Mouse (Mus musculus) forebrain, embryonic 13.5 days (tissue): ENCODE measurements around the gene Zfp444. TPM values are rescaled to one million over a fixed set of nuclear protein-coding genes. Genes with fewer than 3 reads are reported as not detected.
A peak's percentile ranks its signal among the peaks of the same experiment; 100 is the strongest.
"Not testable (repeated sequence)": the region's sequence is repeated elsewhere in the genome, so short reads cannot be mapped to it uniquely, and the experiment has no call there.

Experiments
- ATAC-seq: fragments of 200-750 bp; cut with Nextera tagmentation; 2 replicates; pipeline ENCODE4 v1.8.0; 2017
- H3K27ac ChIP-seq: fragments of 300-500 bp; sonication (generic); 2 replicates; pipeline ENCODE4 v1.5.1; 2015; ENCODE audit warnings: inconsistent platforms, mild to moderate bottlenecking, moderate library complexity
- H3K27me3 ChIP-seq: fragments of 300-500 bp; sonication (generic); 2 replicates; pipeline ENCODE4 v1.6.1; 2015; ENCODE audit warnings: mild to moderate bottlenecking, inconsistent platforms
- H3K36me3 ChIP-seq: fragments of 300-500 bp; sonication (generic); 2 replicates; pipeline ENCODE4 v1.6.1; 2015; ENCODE audit warnings: mild to moderate bottlenecking, inconsistent platforms; ENCODE audit not compliant: poor library complexity, severe bottlenecking
- H3K4me1 ChIP-seq: fragments of 300-500 bp; sonication (generic); 2 replicates; pipeline ENCODE4 v1.6.1; 2015; ENCODE audit warnings: inconsistent platforms
- H3K4me2 ChIP-seq: fragments of 300-500 bp; sonication (generic); 2 replicates; pipeline ENCODE4 v1.6.1; 2015; ENCODE audit warnings: inconsistent platforms, mild to moderate bottlenecking, moderate library complexity
- H3K4me3 ChIP-seq: fragments of 300-500 bp; sonication (generic); 2 replicates; pipeline ENCODE4 v1.5.1; 2015; ENCODE audit warnings: mild to moderate bottlenecking, inconsistent platforms
- H3K9ac ChIP-seq: fragments of 300-500 bp; sonication (generic); 2 replicates; pipeline ENCODE4 v1.6.1; 2015; ENCODE audit warnings: mild to moderate bottlenecking, inconsistent platforms
- H3K9me3 ChIP-seq: fragments of 300-500 bp; sonication (generic); replicated peaks from 2 replicates; pipeline ENCODE4 v1.6.1; 2016; ENCODE audit warnings: inconsistent platforms
- WGBS: fragments of 180-500 bp; shearing (Covaris S2); methylation state at CpG from one replicate; pipeline ENCODE4 v1.1.7; 2015; 5-methylcytosine and 5-hydroxymethylcytosine counted together
- polyA plus RNA-seq: library from polyadenylated mRNA; unstranded; fragments of >200 nt; fragmentation: Nextera tagmentation; extraction: Ambion mirVana; gene quantifications from 2 replicates; pipeline ENCODE4 v1.2.1, GENCODE M21; 2015

Zfp444 gene
- polyA plus RNA-seq, 1 experiment from 2014 or later, result 85.5 TPM

DNA sequence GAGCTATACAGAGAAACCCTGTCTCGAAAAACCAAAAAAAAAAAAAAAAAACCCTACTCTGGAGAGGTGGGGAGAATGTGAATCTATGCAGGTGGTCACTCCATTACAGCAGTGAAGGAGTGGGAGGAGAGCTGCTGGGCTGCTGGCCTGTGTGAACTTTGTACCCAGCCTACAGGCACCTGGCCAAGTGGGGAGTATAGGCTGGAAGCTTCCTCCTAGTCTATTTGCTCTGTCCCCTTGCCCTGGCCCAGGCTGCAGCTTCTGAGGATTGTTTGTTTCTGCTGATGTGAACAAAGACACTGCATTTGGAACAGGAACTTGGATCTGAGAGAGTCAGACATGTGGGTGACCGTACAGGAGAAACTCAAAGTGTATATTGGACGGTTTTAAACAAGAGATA lies 2.6 kb upstream of the Zfp444 start:
- no peak for ATAC-seq
- 72% methylated on average over 3 of the region's 3 CpGs for WGBS

DNA sequence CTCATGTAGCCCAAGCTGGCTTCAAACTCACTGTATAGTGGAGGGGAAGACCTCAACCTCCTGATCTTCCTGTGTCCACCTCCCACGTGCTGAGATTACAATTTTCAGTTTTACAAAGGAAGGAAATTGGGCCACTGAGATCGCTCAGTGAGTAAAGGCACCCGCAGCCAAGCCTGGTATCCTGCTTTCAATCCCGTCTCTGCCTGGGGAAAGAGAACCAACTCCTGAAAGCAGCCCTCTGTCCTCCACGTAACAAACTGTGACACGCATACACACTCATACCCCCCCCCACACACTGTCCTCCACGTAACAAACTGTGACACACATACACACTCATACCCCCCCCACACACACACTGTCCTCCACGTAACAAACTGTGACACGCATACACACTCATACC lies 1.6 kb upstream of the Zfp444 start:
- ATAC-seq, result no peak
- Histone ChIP-seq H3K36me3 (peaks cover 14% of the 10 kb centered on the region; the same call in 1 of the 2 replicates), H3K4me2 (no peak overlapping the region), H3K9ac (no peak overlapping the region), H3K4me3 (no peak overlapping the region), H3K27ac (no peak overlapping the region), H3K9me3 (no peaks in the 10 kb centered on the region), H3K4me1 (peaks cover 15% of the 10 kb centered on the region), H3K27me3 (no peaks in the 10 kb centered on the region)
- WGBS, result 89% methylated on average over 9 of the region's 9 CpGs

More for the DNA sequence above, 2.6 kb upstream of the Zfp444 start:
- no peak overlapping the region for H3K9ac ChIP-seq
- H3K4me2 ChIP-seq, result no peak overlapping the region
- no peak overlapping the region for H3K4me3 ChIP-seq
- peaks cover 15% of the 10 kb centered on the region for H3K4me1 ChIP-seq
- H3K36me3 ChIP-seq, result peaks cover 4% of the 10 kb centered on the region; the same call in 1 of the 2 replicates
- H3K27me3 ChIP-seq, result no peaks in the 10 kb centered on the region
- H3K27ac ChIP-seq, result no peak overlapping the region
- no peaks in the 10 kb centered on the region for H3K9me3 ChIP-seq

DNA sequence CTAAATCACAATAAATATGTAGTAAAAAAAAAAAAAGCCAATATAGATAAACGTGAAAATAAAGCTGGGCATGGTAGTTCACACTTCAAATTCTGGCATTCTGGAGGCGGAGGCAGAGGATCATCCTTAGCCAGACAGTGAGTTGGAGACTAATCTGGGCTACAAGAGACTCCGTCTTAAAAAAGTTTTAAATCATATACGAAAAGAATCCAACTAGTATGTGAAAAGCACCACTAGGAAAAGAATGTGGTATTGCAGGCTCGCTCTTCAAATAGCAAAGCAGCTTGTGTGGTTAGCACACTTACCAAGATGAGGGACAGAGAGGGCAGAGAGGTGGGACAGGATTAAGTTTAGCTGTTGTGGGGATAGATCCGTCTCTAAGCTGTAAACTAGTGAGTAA lies 1.2 kb upstream of the Zfp444 start:
- peak overlapping the region; percentile 68 for H3K9ac ChIP-seq
- 46% methylated on average over 6 of the region's 6 CpGs for WGBS
- peak overlapping the region; percentile 58; the same call in 1 of the 2 replicates for H3K4me3 ChIP-seq

DNA sequence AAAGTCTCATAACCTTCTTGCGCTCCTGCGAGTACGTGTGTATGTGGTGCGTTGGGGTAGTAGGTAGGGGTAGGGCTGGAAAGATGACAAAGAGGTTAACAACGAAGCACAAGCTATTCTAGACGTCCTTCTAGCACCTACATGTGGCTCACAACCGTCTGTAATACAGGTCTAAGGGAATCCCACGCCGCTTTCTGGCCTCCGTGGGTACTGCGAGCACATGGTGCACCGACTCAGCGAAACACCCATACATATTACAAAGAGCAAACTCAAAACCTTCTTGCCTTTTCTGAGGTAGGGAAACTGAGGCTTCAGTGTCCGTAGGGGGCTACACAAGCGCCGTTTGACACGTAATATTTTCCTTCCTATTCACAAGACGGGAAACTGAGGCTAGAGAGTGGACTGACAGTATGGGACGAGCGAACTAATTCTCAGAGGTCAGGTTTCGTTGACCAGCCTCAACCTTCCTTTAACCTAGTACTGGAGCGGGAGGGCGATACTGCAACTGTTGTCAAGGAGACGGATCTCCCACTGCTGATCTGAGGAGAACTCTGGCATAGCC lies 501 bp upstream of the Zfp444 start:
- H3K9ac ChIP-seq, result peak overlapping the region; percentile 68
- peak overlapping the region; percentile 58 for H3K4me3 ChIP-seq
- peaks cover 20% of the 10 kb centered on the region; the same call in 1 of the 2 replicates for H3K36me3 ChIP-seq
- H3K27me3 ChIP-seq, result no peaks in the 10 kb centered on the region
- peak; percentile 44 for ATAC-seq
- under 1% methylated on average over 24 of the region's 24 CpGs for WGBS
- no peaks in the 10 kb centered on the region for H3K9me3 ChIP-seq
- H3K4me2 ChIP-seq, result peak overlapping the region; percentile 77
- peaks cover 15% of the 10 kb centered on the region for H3K4me1 ChIP-seq
- H3K27ac ChIP-seq, result peak overlapping the region; percentile 82

More for the DNA sequence above, 1.2 kb upstream of the Zfp444 start:
- Histone ChIP-seq H3K4me1 (peaks cover 15% of the 10 kb centered on the region), H3K4me2 (peak overlapping the region; percentile 77), H3K27ac (peak overlapping the region; percentile 82; the same call in 1 of the 2 replicates), H3K36me3 (peaks cover 18% of the 10 kb centered on the region; the same call in 1 of the 2 replicates), H3K9me3 (no peaks in the 10 kb centered on the region), H3K27me3 (no peaks in the 10 kb centered on the region)
- ATAC-seq, result no peak

DNA sequence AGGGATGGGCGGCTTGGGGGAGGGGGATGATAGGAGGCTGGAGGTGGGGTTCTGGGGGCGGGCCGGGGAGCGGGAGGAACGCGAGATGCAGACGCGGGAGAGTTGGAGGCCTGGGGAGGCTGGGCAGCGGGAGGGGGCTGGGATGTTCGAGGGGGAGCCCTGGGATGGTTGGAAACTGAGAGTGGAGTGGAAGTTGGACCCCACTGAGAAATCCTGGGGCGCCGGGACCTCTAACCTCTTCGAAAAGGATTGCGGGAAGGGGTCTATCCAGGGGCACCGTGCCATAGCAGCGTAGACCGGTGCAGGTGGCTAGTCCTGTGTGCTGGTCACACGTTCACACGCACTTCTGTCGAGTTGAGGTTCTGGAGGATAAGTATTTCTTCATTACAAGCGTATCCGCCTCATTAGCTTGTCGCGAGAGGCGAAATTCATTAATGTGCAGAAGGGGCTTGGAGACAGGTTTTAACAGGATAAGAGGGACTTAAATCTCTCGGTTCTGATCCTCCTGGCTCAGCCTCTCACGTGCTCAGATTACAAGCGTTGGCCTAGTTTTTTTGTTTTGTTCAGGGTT lies 733 bp downstream of the Zfp444 start:
- Histone ChIP-seq H3K4me1 (peaks cover 15% of the 10 kb centered on the region), H3K9ac (peak overlapping the region; percentile 74), H3K4me2 (peak overlapping the region; percentile 77), H3K27me3 (no peaks in the 10 kb centered on the region), H3K27ac (peak overlapping the region; percentile 44), H3K36me3 (peaks cover 20% of the 10 kb centered on the region; the same call in 1 of the 2 replicates), H3K9me3 (no peaks in the 10 kb centered on the region), H3K4me3 (peak overlapping the region; percentile 58)
- WGBS, result under 1% methylated on average over 27 of the region's 28 CpGs
- peak; percentile 28 for ATAC-seq

DNA sequence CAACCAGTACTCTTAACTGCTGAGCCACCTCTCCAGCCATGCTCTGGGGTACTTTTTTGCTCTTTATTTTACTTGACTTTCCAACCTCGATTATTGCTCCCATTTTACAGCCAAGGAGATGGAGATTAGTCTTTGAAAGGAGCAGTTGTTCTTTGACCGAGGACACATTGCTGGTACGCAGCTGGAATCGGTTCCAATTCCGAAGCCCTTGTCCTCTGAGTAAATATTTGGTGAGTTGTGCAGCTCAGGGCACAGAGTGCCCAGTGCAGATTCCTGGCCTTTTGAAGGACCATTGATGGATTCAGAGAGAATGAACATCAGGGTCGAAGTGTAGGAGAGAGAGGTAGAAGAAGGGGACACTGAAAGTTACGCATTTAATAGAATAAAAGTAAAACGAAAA lies 1.8 kb downstream of the Zfp444 start:
- WGBS, result 93% methylated on average over 8 of the region's 8 CpGs
- ATAC-seq, result no peak
- no peaks in the 10 kb centered on the region for H3K9me3 ChIP-seq
- no peaks in the 10 kb centered on the region for H3K27me3 ChIP-seq
- H3K4me2 ChIP-seq, result no peak overlapping the region
- no peak overlapping the region for H3K27ac ChIP-seq
- H3K9ac ChIP-seq, result no peak overlapping the region; the same call in 1 of the 2 replicates
- peaks cover 15% of the 10 kb centered on the region for H3K4me1 ChIP-seq
- H3K36me3 ChIP-seq, result peaks cover 22% of the 10 kb centered on the region; the same call in 1 of the 2 replicates
- no peak overlapping the region for H3K4me3 ChIP-seq

DNA sequence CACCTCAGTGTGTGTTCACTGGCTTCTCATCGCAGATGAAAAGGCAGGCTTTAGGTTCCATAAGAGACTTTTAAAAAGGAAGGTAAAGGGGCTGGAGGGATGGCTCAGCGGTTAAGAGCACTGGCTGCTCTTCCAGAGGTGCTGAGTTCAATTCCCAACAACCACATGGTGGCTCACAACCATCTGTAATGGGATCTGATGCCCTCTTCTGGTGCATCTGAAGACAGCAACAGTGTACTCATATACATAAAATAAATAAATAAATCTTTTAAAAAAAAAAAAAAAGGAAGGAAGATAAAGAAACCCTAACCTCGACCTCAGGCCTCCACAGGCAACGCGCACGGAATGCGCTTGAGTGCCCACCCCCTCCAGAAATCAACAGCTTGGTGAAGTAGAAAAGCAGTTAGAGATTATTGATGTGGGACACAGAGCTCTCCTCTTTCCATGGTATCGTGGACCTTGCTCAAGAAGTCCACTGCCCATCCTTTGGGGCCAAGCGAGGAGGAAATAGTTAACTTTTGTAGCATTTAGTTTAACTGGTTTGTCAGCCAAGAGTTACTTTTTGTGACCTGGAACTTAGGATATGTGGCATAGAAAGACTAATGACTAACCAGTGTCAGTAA lies 2.5 kb downstream of the Zfp444 start:
- H3K9ac ChIP-seq, H3K27ac ChIP-seq, H3K4me3 ChIP-seq, H3K9me3 ChIP-seq, H3K27me3 ChIP-seq, ATAC-seq, H3K4me2 ChIP-seq: not testable (repeated sequence)
- Histone ChIP-seq H3K36me3 (peaks cover 26% of the 10 kb centered on the region; the same call in 1 of the 2 replicates), H3K4me1 (peaks cover 15% of the 10 kb centered on the region)
- WGBS, result 95% methylated on average over 9 of the region's 9 CpGs

DNA sequence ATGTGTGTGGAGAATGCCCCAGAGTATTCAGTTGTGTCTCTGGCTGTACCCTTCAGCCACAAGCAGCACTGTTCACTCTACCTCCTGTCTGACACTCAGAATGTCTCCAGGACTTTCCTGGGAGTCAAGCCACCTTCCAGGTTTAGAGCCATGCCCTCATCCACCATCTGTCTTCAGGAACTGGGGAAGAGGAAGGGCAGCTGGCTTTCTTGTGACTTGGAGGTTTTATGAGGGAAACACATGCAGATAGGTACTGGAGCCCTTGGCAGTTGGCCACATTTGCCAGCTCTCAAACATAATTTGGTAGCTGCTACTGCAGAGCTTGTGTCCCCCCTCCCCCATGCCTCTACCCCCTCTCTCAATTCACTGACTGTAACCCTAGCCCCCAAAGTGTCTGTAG lies 7.0 kb downstream of the Zfp444 start:
- H3K27ac ChIP-seq, result no peak overlapping the region
- H3K9ac ChIP-seq, result no peak overlapping the region
- no peaks in the 10 kb centered on the region for H3K9me3 ChIP-seq
- ATAC-seq, result no peak
- H3K4me2 ChIP-seq, result no peak overlapping the region
- 0 out of 2 replicates have a peak, but pooled peaks cover 2% of the 10 kb centered on the region for H3K4me1 ChIP-seq
- H3K36me3 ChIP-seq, result peaks cover 35% of the 10 kb centered on the region
- H3K4me3 ChIP-seq, result no peak overlapping the region
- no peaks in the 10 kb centered on the region for H3K27me3 ChIP-seq

DNA sequence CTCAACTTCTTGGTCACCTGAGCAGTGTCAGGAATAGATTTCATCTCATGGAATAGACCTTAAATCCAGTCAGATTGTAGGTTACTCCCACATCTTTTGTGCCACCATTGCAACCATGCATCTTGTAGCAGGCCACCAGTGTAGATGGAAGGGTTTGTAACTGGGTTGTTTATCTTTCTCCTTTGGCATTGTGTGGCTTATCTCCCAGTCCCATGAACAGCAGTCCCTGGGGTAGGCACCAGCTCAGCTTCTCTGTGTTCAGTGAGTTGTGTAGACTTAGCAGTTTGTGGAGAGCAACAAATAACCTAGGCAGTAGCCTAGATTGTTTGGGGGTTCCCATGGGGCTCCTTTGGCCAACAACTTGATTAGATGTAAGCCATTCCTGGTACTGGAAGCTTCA lies 10.9 kb downstream of the Zfp444 start:
- Histone ChIP-seq H3K9ac (no peak overlapping the region), H3K4me1 (no peaks in the 10 kb centered on the region), H3K4me3 (no peak overlapping the region), H3K4me2 (no peak overlapping the region), H3K27ac (no peak overlapping the region), H3K27me3 (no peaks in the 10 kb centered on the region), H3K9me3 (no peaks in the 10 kb centered on the region), H3K36me3 (peaks cover 53% of the 10 kb centered on the region)
- no peak for ATAC-seq

DNA sequence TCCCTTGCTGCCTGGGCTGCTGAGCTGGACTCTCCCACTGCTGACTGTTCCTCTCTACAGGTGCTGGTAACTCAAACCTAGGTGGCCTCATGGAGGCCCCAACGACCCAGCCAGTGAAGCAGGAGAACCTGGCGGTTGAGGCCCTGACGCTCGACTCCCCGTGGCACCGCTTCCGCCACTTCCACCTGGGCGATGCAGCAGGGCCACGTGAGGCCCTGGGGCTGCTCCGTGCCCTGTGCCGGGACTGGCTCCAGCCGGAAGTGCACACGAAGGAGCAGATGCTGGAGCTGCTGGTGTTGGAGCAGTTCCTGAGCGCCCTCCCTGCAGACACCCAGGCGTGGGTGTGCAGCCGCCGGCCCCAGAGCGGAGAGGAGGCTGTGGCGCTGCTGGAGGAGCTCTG lies 11.8 kb downstream of the Zfp444 start:
- Histone ChIP-seq H3K36me3 (peaks cover 62% of the 10 kb centered on the region), H3K27me3 (no peaks in the 10 kb centered on the region), H3K4me3 (no peak overlapping the region), H3K4me1 (no peaks in the 10 kb centered on the region), H3K9me3 (no peaks in the 10 kb centered on the region), H3K27ac (no peak overlapping the region), H3K4me2 (no peak overlapping the region), H3K9ac (no peak overlapping the region)
- 97% methylated on average over 19 of the region's 19 CpGs for WGBS
- 0 out of 2 replicates have a peak, but pooled peaks have one; percentile 6 for ATAC-seq

DNA sequence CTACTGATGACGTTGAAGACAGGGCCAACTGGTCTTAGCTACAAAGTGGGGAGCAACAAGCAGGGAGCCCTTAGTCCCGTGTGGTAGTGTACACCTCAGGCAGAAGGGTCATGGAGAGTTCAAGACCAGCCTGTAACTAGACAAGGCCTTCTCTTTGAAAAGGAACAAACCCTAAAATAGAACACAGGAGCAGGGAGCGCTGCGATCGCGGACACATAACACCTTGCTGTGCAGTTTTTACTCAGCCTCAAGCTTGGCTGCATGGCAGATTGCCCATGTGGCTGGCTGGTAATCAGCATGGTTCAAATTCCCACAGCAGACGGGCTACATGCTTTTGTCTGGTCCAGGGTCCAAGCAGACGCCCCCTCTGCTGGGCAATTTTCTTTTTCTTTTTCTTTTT lies 12.5 kb downstream of the Zfp444 start:
- no peak overlapping the region for H3K27ac ChIP-seq
- H3K4me1 ChIP-seq, result no peaks in the 10 kb centered on the region
- H3K9ac ChIP-seq, result no peak overlapping the region

DNA sequence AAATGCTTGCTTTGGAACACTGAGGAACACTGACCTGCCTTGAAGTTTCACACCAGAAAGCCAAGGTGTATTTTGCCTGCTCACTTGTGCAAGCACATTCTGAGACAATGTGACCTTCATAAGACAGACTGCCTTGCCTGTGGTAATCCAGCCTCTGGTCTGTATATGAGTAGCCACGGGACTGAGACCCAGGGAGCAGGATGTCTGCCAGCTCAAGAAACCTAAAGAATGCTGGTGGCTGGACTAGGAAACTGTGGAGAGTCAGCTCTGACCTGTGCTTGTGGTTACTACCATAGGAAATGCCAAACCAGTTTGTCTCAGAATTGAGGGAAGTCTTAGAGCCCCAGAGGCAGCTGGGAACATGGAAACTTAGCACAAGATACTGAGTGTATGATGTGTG lies 13.4 kb downstream of the Zfp444 start:
- H3K9me3 ChIP-seq, result no peaks in the 10 kb centered on the region
- 88% methylated on average over 1 of the region's 1 CpGs for WGBS
- no peaks in the 10 kb centered on the region for H3K4me1 ChIP-seq
- H3K4me2 ChIP-seq, result no peak overlapping the region
- no peaks in the 10 kb centered on the region for H3K27me3 ChIP-seq
- H3K36me3 ChIP-seq, result peaks cover 68% of the 10 kb centered on the region
- no peak overlapping the region for H3K27ac ChIP-seq
- no peak for ATAC-seq
- H3K9ac ChIP-seq, result no peak overlapping the region
- no peak overlapping the region for H3K4me3 ChIP-seq

More for the DNA sequence above, 12.5 kb downstream of the Zfp444 start:
- no peaks in the 10 kb centered on the region for H3K27me3 ChIP-seq
- H3K36me3 ChIP-seq, result peaks cover 64% of the 10 kb centered on the region
- H3K9me3 ChIP-seq, result no peaks in the 10 kb centered on the region
- no peak overlapping the region for H3K4me3 ChIP-seq
- WGBS, result 83% methylated on average over 8 of the region's 8 CpGs
- ATAC-seq, result no peak
- no peak overlapping the region for H3K4me2 ChIP-seq
